Mouse (Mus musculus) cerebellum, adult 18-20 months (tissue): ENCODE results near the gene Gemin7.

Experiments
- DNase-seq, 2 experiments: peaks; one replicate each; pipeline ENCODE4 v3.0.0; 2021

Gene Gemin7

GRCm38 (mm10) chr7:19575559-19575958 is 1.8 kb downstream of the Gemin7 start:
- no peak for DNase-seq

GRCm38 (mm10) chr7:19573776-19574140 is 3.6 kb downstream of the Gemin7 start:
- DNase-seq: no peak

- DNase-seq: peak; percentile 75 to 84
Measured at GRCm38 (mm10) chr7:19572926-19573775, 4.2 kb downstream of the Gemin7 start.

- DNase-seq: no peak
Measured at GRCm38 (mm10) chr7:19569647-19570046, 7.7 kb downstream of the Gemin7 start.

- no peak for DNase-seq
Measured at GRCm38 (mm10) chr7:19567426-19567825, 10.0 kb downstream of the Gemin7 start.

- no peak for DNase-seq
Measured at GRCm38 (mm10) chr7:19565803-19566202, 11.6 kb downstream of the Gemin7 start.

GRCm38 (mm10) chr7:19564455-19564854 is 12.9 kb downstream of the Gemin7 start:
- DNase-seq: no peak

- no peak for DNase-seq
Measured at GRCm38 (mm10) chr7:19563884-19564283, 13.5 kb downstream of the Gemin7 start.

- DNase-seq: no peak
Measured at GRCm38 (mm10) chr7:19562643-19563410, 14.6 kb downstream of the Gemin7 start, which contains the start of gene Ppp1r37. Gene Ppp1r37, minus strand, starts transcription at chr7:19563076.

GRCm38 (mm10) chr7:19561765-19562642 is 15.4 kb downstream of the Gemin7 start:
- DNase-seq: peak; percentile 88 to 92

- no peak for DNase-seq
Measured at GRCm38 (mm10) chr7:19561431-19561764, 16.0 kb downstream of the Gemin7 start.

GRCm38 (mm10) chr7:19560491-19561260 is 16.7 kb downstream of the Gemin7 start:
- no peak for DNase-seq

GRCm38 (mm10) chr7:19558965-19559364 is 18.4 kb downstream of the Gemin7 start:
- no peak for DNase-seq

GRCm38 (mm10) chr7:19557982-19558900 is 19.2 kb downstream of the Gemin7 start:
- DNase-seq: no peak

- peak in 1 of 2 experiments; percentile 40 for DNase-seq
Measured at GRCm38 (mm10) chr7:19557086-19557485, 20.3 kb downstream of the Gemin7 start.

- DNase-seq: no peak
Measured at GRCm38 (mm10) chr7:19554168-19554567, 23.2 kb downstream of the Gemin7 start.

- no peak for DNase-seq
Measured at GRCm38 (mm10) chr7:19552443-19552842, 25.0 kb downstream of the Gemin7 start.

GRCm38 (mm10) chr7:19551634-19552033 is 25.8 kb downstream of the Gemin7 start:
- DNase-seq: no peak

GRCm38 (mm10) chr7:19549394-19549793 is 28.0 kb downstream of the Gemin7 start:
- no peak for DNase-seq

GRCm38 (mm10) chr7:19547344-19547969 is 29.9 kb downstream of the Gemin7 start:
- DNase-seq: no peak

- DNase-seq: no peak
Measured at GRCm38 (mm10) chr7:19546007-19546406, 31.4 kb downstream of the Gemin7 start.
